Mouse (Mus musculus) spleen, adult 2 months (tissue): ENCODE measurements around the gene Tfb2m.

Experiments used
- CTCF ChIP-seq: fragments of 200-500 bp; IDR thresholded peaks from 2 replicates; pipeline ENCODE4 v1.5.1; 2011; ENCODE audit warnings: mild to moderate bottlenecking, inconsistent platforms; ENCODE audit not compliant: insufficient read depth, insufficient read length, insufficient replicate concordance; ENCODE audit errors: extremely low read depth
- POLR2A ChIP-seq: fragments of 200-500 bp; IDR thresholded peaks from 2 replicates; pipeline ENCODE4 v1.6.1; 2011; ENCODE audit warnings: low read depth, low read length, inconsistent platforms

GRCm38 (mm10) chr1:179591639-179592038 lies 45.6 kb upstream of the Tfb2m start:
- TF ChIP-seq CTCF = no peak
- no peak for TF ChIP-seq POLR2A
